Mouse (Mus musculus) ES-Bruce4 (cell line): Measurements from ENCODE around the gene Lrba. TPM values are rescaled to one million over a fixed set of nuclear protein-coding genes. Genes with fewer than 3 reads are reported as not detected.

ENCODE experiments used
- H3K27ac ChIP-seq: 2 replicates; pipeline ENCODE4 v1.5.1; 2012; ENCODE audit warnings: low read length, inconsistent platforms; ENCODE audit not compliant: insufficient read depth
- H3K27me3 ChIP-seq: 2 replicates; pipeline ENCODE4 v1.6.1; 2012; ENCODE audit warnings: mild to moderate bottlenecking, low read length, inconsistent platforms; ENCODE audit not compliant: control insufficient read depth, poor library complexity, insufficient read depth, severe bottlenecking
- H3K36me3 ChIP-seq: 2 replicates; pipeline ENCODE4 v1.6.1; 2012; ENCODE audit warnings: inconsistent platforms, mild to moderate bottlenecking, low read length, moderate library complexity; ENCODE audit not compliant: control insufficient read depth, poor library complexity, insufficient read depth, severe bottlenecking
- H3K4me1 ChIP-seq: one replicate; pipeline ENCODE4 v1.8.1; 2011; ENCODE audit warnings: low read length; ENCODE audit not compliant: control insufficient read depth, insufficient read depth
- H3K4me3 ChIP-seq: 2 replicates; pipeline ENCODE4 v1.5.1; 2011; ENCODE audit warnings: low read depth, mild to moderate bottlenecking, low read length
- H3K9ac ChIP-seq: 2 replicates; pipeline ENCODE4 v1.6.1; 2012; ENCODE audit warnings: low read depth, mild to moderate bottlenecking, inconsistent platforms; ENCODE audit not compliant: poor library complexity, severe bottlenecking
- H3K9me3 ChIP-seq: replicated peaks from 2 replicates; pipeline ENCODE4 v1.6.1; 2012; ENCODE audit warnings: mild to moderate bottlenecking, low read length, inconsistent platforms; ENCODE audit not compliant: control insufficient read depth, poor library complexity, insufficient read depth, severe bottlenecking
- CTCF ChIP-seq: IDR thresholded peaks from one replicate; pipeline ENCODE4 v1.8.1; 2011; ENCODE audit warnings: low read depth, low read length
- EP300 ChIP-seq: IDR thresholded peaks from 2 replicates; pipeline ENCODE4 v1.6.1; 2011; ENCODE audit warnings: low read depth, low read length; ENCODE audit not compliant: insufficient read depth
- POLR2A ChIP-seq: IDR thresholded peaks from one replicate; pipeline ENCODE4 v1.8.1; 2011; ENCODE audit warnings: low read length; ENCODE audit not compliant: insufficient read depth
- polyA plus RNA-seq: library from polyadenylated mRNA; stranded (reverse); fragments of >200 nt; gene quantifications from 2 replicates; pipeline ENCODE4 v1.2.4, GENCODE M21; 2011; ENCODE audit warnings: low read depth; ENCODE audit not compliant: missing spikeins, insufficient read depth, insufficient read length

Gene Lrba
- 23.9 and 24.5 TPM in 2 replicates for polyA plus RNA-seq

GRCm38 (mm10) chr3:86224564-86225421 is at the start of gene Lrba:
TSS of gene Lrba (plus strand) at chr3:86224680.
- Histone ChIP-seq H3K36me3 (no peaks in the 10 kb centered on the region), H3K27ac (peak within 1 kb of the TSS; percentile 70), H3K27me3 (no peaks in the 10 kb centered on the region; the same call in 1 of the 2 replicates), H3K9me3 (no peaks in the 10 kb centered on the region), H3K9ac (peak within 1 kb of the TSS; percentile 92), H3K4me3 (peak within 1 kb of the TSS; percentile 79), H3K4me1 (no peaks in the 10 kb centered on the region)
- TF ChIP-seq POLR2A (no peak), CTCF (no peak), EP300 (no peak)

DNA sequence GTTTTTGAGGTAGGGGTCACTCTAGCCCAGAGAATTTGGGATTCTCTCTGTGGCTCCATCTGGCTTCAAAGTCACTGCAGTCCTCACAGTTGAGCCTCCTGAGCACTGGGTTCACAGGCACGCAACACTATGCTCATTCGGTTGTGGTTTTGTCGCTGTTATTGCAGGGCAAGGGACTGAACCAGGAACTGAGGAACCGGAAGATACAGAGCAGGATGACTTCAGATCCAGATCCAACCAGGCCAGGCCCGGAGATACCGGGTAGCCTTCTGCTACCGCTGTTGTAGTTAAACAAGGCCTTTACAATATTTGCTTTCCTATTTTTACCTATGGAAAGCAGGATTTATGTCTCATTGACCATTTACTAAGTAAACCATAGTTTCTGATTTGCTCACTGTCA is 44.8 kb upstream of the Lrba start:
- Histone ChIP-seq H3K36me3 (no peaks in the 10 kb centered on the region), H3K27ac (no peak overlapping the region), H3K4me1 (peaks cover 2% of the 10 kb centered on the region), H3K27me3 (no peaks in the 10 kb centered on the region), H3K9me3 (no peaks in the 10 kb centered on the region), H3K9ac (no peak overlapping the region), H3K4me3 (no peak overlapping the region)
- no peak for TF ChIP-seq CTCF
- TF ChIP-seq POLR2A = no peak
- no peak for TF ChIP-seq EP300

DNA sequence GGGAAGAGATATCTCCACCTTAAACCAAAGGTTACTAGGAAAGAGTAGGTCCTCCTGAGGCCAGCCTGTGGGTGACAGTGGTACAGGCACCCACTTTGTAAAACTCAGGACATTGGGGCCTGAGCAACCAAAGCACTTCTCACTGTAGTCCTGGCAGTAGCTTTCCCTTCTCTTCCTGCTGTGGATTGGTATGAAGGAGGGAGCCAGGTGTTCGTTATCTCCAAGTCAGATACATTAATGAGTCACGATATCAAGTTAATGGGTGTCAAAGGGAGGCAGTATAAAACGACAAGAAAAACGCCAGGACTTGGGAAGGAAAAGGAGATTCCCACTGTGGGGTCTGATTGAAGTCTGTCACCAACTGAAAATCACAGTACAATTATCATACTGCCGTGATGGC is 43.4 kb upstream of the Lrba start:
- Histone ChIP-seq H3K9me3 (no peaks in the 10 kb centered on the region), H3K9ac (no peak overlapping the region), H3K27ac (no peak overlapping the region), H3K36me3 (no peaks in the 10 kb centered on the region), H3K4me3 (no peak overlapping the region), H3K27me3 (no peaks in the 10 kb centered on the region), H3K4me1 (peaks cover 2% of the 10 kb centered on the region)
- no peak for TF ChIP-seq EP300
- no peak for TF ChIP-seq CTCF
- TF ChIP-seq POLR2A = no peak

DNA sequence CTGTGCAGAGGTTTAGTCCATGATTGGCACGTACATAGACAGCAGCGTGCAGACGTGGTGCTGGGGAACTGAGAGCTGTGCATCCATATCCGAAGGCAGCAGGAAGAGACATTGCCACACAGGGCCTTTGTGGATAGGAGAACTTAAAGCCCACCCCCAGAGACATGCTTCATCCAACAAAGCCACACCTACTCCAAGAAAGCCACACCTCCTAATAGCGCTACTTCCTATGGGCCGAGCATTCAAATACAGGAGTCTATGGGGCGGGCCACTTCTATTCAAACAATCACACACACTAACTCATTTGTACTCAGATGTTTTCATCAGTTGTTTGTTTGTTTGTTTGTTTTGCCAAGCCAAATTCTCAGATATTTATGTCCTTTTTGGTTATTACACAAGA is 39.9 kb upstream of the Lrba start:
- H3K36me3 ChIP-seq = no peaks in the 10 kb centered on the region
- no peak overlapping the region for H3K9ac ChIP-seq
- no peak overlapping the region for H3K27ac ChIP-seq
- no peak overlapping the region for H3K4me3 ChIP-seq
- H3K4me1 ChIP-seq = peaks cover 2% of the 10 kb centered on the region
- no peaks in the 10 kb centered on the region for H3K27me3 ChIP-seq
- no peaks in the 10 kb centered on the region for H3K9me3 ChIP-seq
- TF ChIP-seq POLR2A (no peak), EP300 (no peak), CTCF (no peak)

- H3K36me3 ChIP-seq = no peaks in the 10 kb centered on the region
- H3K9ac ChIP-seq = no peak overlapping the region
- H3K9me3 ChIP-seq = no peaks in the 10 kb centered on the region
- H3K27me3 ChIP-seq = no peaks in the 10 kb centered on the region
- no peak overlapping the region for H3K27ac ChIP-seq
- TF ChIP-seq EP300 = no peak
- TF ChIP-seq CTCF = no peak
- TF ChIP-seq POLR2A = no peak
- H3K4me3 ChIP-seq = no peak overlapping the region
- H3K4me1 ChIP-seq = peaks cover 2% of the 10 kb centered on the region
Observed at GRCm38 (mm10) chr3:86187736-86188389, 36.6 kb upstream of the Lrba start.

GRCm38 (mm10) chr3:86195981-86196380 is 28.5 kb upstream of the Lrba start:
- Histone ChIP-seq H3K4me3 (no peak overlapping the region), H3K36me3 (no peaks in the 10 kb centered on the region), H3K27ac (no peak overlapping the region), H3K9ac (no peak overlapping the region), H3K27me3 (no peaks in the 10 kb centered on the region), H3K4me1 (no peaks in the 10 kb centered on the region), H3K9me3 (no peaks in the 10 kb centered on the region)
- TF ChIP-seq CTCF (no peak), POLR2A (no peak), EP300 (no peak)
